Mouse (Mus musculus): Measurements from ENCODE around the gene Trcg1. TPM values are rescaled to one million over a fixed set of nuclear protein-coding genes. Genes with fewer than 3 reads are reported as not detected.
A peak's percentile ranks its signal among the peaks of the same experiment; 100 is the strongest.

Gene Trcg1
- total and polyA plus RNA-seq, 3 experiments, result not detected

DNA sequence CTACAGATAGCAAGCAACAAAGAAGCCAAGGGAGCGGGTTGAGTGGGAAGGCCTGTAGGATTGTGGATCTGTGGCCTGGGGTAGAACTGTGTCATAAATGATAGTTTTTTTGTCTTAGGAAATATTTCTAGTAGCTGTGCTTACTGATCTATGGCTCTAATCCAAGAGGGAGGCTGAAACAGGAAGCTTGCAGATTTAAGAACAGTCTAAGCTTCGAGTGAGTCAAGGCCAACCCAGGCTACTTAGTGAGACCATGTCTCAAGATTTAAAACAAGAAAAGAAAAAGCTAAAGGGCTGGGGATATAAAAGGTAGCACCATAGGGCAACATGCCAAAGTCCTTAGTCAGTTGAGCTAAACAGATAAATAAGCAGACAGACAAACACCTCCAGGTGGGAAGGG lies 1.9 kb downstream of the Trcg1 start (continued):
- TF ChIP-seq RCOR1 (IDR thresholded peaks at IDR 0.05; ENCODE audit: low read depth, low read length), result peak; percentile 70; the same call in 1 of the 2 replicates

DNA sequence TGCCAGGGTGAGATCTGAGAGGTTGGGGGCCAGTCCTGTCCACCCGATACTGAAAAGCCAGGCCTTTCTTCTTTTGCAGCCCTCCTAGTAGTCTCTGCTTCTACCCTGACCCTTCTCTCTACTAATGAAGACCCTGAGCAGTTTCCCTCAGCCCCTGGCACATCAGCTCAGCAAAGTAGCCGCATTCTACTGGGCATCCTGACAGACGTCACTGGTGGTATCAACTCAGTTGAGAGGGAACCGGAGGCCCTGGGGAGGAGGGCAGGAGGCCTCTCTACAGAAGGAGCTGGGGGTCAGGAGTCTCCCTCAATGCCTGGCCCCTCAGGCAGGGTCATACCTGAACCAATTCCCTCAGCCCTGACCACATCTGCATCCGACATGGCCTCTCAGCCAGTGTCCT lies 4.8 kb downstream of the Trcg1 start:
- Histone ChIP-seq H3K4me3 (ENCODE audit: control insufficient read depth in 1 of 2, insufficient read depth in 1 of 2, low read depth in 2 of 2, low read length in 2 of 2) (no peak overlapping the region), H3K27ac (ENCODE audit: control insufficient read depth, low read depth, low read length) (no peak overlapping the region), H3K27me3 (ENCODE audit: control insufficient read depth in 1 of 2, insufficient read depth in 2 of 2, low read length in 2 of 2) (no peaks in the 10 kb centered on the region), H3K9me3 (replicated peaks; ENCODE audit: insufficient read depth, low read length) (no peaks in the 10 kb centered on the region), H3K36me3 (ENCODE audit: control insufficient read depth in 1 of 2, insufficient read depth in 2 of 2, low read length in 2 of 2) (peaks cover 0 to 27% of the 10 kb centered on the region in 2 experiments; a peak in 2 of 4 replicates), H3K9ac (ENCODE audit: control insufficient read depth, low read depth, low read length, poor library complexity, severe bottlenecking) (no peak overlapping the region), H3K79me2 (ENCODE audit: control insufficient read depth, insufficient read depth, low read length, poor library complexity) (no peaks in the 10 kb centered on the region), H3K4me1 (ENCODE audit: control insufficient read depth in 1 of 2, insufficient read depth in 2 of 2, low read length in 2 of 2) (peaks cover 26 to 33% of the 10 kb centered on the region in 2 experiments)
- no peak for DNase-seq (ENCODE audit: low read depth, low spot score)
- TF ChIP-seq GABPA (IDR thresholded peaks at IDR 0.05; ENCODE audit: low read depth, low read length) (no peak), SMC3 (IDR thresholded peaks at IDR 0.05; ENCODE audit: low read depth, low read length) (no peak), POLR2AphosphoS5 (IDR thresholded peaks at IDR 0.05; ENCODE audit: borderline replicate concordance, low read depth, low read length) (no peak), MAZ (IDR thresholded peaks at IDR 0.05; ENCODE audit: low read depth, low read length) (no peak), RAD21 (IDR thresholded peaks at IDR 0.05; ENCODE audit: low read depth, low read length) (no peak), ZNF384 (IDR thresholded peaks at IDR 0.05; ENCODE audit: low read depth, low read length) (no peak), JUND (IDR thresholded peaks at IDR 0.05; ENCODE audit: low read depth, low read length) (no peak), MYB (IDR thresholded peaks at IDR 0.05; ENCODE audit: low read depth, low read length) (no peak), MAFK (IDR thresholded peaks at IDR 0.05; ENCODE audit: borderline replicate concordance, low read depth, low read length) (no peak), NELFE (IDR thresholded peaks at IDR 0.05; ENCODE audit: low read depth, low read length) (no peak), TAL1 (IDR thresholded peaks at IDR 0.05; ENCODE audit: low read length) (no peak), CHD1 (IDR thresholded peaks at IDR 0.05; ENCODE audit: low read depth, low read length) (no peak), USF1 (IDR thresholded peaks at IDR 0.05; ENCODE audit: low read depth, low read length) (no peak), POLR2A (IDR thresholded peaks at IDR 0.05; ENCODE audit: control insufficient read depth in 1 of 2, insufficient read depth in 1 of 2, low read depth in 1 of 2, low read length in 2 of 2, poor library complexity in 1 of 2) (no peak), POLR2AphosphoS2 (IDR thresholded peaks at IDR 0.05; ENCODE audit: low read length) (no peak), RCOR1 (IDR thresholded peaks at IDR 0.05; ENCODE audit: low read depth, low read length) (no peak), UBTF (IDR thresholded peaks at IDR 0.05; ENCODE audit: borderline replicate concordance, insufficient read depth, low read depth, low read length) (no peak)

DNA sequence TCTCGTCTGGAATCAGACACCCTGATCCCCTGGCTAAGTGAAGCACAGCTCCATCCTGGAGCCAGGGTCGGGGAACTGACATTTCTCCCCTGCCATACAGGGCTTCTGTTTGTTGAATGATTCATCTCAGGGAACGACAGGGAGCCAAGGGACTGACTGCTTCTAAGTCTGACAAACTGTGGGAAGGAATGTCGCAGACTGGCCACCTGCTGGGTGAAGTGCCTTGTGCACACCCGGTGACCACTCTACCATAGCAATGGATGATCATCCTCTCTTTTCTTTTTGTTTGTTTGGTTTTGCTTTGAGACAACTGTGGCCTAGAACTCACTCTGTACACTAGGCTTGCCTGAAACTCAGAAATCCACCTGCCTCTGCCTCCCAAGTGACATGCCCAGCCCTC lies 6.6 kb downstream of the Trcg1 start:
- Histone ChIP-seq H3K36me3 (ENCODE audit: control insufficient read depth in 1 of 2, insufficient read depth in 2 of 2, low read length in 2 of 2) (peaks cover 0 to 22% of the 10 kb centered on the region in 2 experiments; a peak in 2 of 4 replicates), H3K4me3 (ENCODE audit: control insufficient read depth in 1 of 2, insufficient read depth in 1 of 2, low read depth in 2 of 2, low read length in 2 of 2) (no peak overlapping the region), H3K27ac (ENCODE audit: control insufficient read depth, low read depth, low read length) (no peak overlapping the region), H3K4me1 (ENCODE audit: control insufficient read depth in 1 of 2, insufficient read depth in 2 of 2, low read length in 2 of 2) (peaks cover 17 to 30% of the 10 kb centered on the region in 2 experiments), H3K9ac (ENCODE audit: control insufficient read depth, low read depth, low read length, poor library complexity, severe bottlenecking) (no peak overlapping the region), H3K79me2 (ENCODE audit: control insufficient read depth, insufficient read depth, low read length, poor library complexity) (no peaks in the 10 kb centered on the region), H3K9me3 (replicated peaks; ENCODE audit: insufficient read depth, low read length) (no peaks in the 10 kb centered on the region), H3K27me3 (ENCODE audit: control insufficient read depth in 1 of 2, insufficient read depth in 2 of 2, low read length in 2 of 2) (no peaks in the 10 kb centered on the region)
- TF ChIP-seq MAX (IDR thresholded peaks at IDR 0.05; ENCODE audit: low read length), result no peak
- no peak for DNase-seq (ENCODE audit: low read depth, low spot score)

All from MEL (cell line).